Mouse (Mus musculus) right cerebral cortex, postnatal 10 days (tissue): Measurements from ENCODE around the gene Olfr1013.
A peak's percentile ranks its signal among the peaks of the same experiment; 100 is the strongest.

Source experiments
- DNase-seq, 2 experiments: peaks; one replicate each; pipeline ENCODE4 v3.0.0; 2021; ENCODE audit warnings: low spot score in 2 of 2

Gene Olfr1013

DNA sequence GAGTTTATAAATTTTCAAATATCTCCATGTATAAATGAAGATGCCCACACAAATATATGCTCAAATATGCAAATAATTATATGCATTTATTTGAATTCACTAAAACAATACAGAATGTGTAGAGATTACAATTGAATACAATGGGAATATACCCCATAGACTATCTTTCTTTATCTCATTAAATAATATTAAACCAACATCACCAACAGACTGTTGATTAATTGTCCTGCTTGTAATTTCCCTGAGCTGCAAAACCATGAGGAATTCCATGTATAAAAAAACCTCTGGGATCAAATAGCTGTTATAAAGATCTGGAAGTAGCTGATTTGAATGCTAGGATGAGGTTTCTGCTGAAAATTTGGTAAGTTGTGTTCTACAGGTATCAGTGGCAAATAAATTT lies at the start of gene Olfr1013:
Gene Olfr1013, plus strand, starts transcription at position 301 of the 400 bp plus-strand sequence.
- DNase-seq = no peak

- peak; percentile 32 to 42 for DNase-seq
Measured at GRCm38 (mm10) chr2:85725793-85726192, 41.1 kb upstream of the Olfr1013 start.

GRCm38 (mm10) chr2:85753822-85754221 lies 13.1 kb upstream of the Olfr1013 start:
- no peak for DNase-seq

GRCm38 (mm10) chr2:85762666-85763065 lies 4.2 kb upstream of the Olfr1013 start, which contains the start of gene Olfr1012:
Gene Olfr1012, minus strand, starts transcription at chr2:85762766.
- DNase-seq = no peak

DNA sequence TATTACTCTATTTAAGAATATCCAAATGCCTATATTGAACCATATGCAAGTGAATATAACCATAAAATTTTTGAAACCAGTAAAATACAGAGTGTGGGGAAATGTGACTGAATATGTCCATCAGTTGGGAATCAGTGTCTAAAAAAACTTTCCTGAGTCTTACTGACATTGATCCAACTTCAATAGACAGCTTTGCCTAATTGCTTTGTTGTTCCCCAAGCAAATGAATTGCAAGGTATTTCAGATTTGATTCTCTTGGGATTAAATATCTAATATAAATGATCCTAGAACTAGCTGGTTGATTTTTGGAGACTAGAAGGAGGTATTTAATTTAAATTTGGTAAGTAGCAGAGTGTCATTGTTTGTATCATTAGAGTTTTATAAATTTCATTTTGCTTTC lies 5.5 kb downstream of the Olfr1013 start, which contains the start of gene Olfr1014:
Gene Olfr1014, plus strand, starts transcription at position 301 of the 400 bp plus-strand sequence.
- no peak for DNase-seq

GRCm38 (mm10) chr2:85781717-85782116 lies 14.8 kb downstream of the Olfr1013 start, which contains the start of gene Olfr1015:
Gene Olfr1015, plus strand, starts transcription at chr2:85782017.
- DNase-seq = no peak

- DNase-seq = no peak
Measured at GRCm38 (mm10) chr2:85792331-85792730, 25.4 kb downstream of the Olfr1013 start.

DNA sequence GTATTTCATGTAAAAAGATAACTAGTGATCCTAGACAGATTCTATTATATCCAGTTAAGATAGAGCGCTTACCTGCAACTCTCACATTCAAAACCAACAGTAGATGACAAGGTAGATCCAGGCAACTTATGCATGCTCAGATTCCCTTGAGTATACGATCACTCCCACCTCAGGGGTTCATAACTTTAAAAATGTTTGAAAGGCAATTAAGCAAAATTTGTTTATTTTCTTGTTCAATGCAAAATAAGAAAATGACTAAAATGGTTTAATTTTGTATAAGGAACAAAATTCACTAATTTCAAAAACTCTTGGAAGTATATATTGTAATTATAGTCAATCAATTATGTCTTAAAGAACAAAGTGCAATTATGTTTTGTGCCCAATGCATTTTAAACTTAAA lies 35.5 kb downstream of the Olfr1013 start, which contains the start of gene Olfr1016:
Gene Olfr1016, minus strand, starts transcription at position 101 of the 400 bp plus-strand sequence.
- no peak for DNase-seq

DNA sequence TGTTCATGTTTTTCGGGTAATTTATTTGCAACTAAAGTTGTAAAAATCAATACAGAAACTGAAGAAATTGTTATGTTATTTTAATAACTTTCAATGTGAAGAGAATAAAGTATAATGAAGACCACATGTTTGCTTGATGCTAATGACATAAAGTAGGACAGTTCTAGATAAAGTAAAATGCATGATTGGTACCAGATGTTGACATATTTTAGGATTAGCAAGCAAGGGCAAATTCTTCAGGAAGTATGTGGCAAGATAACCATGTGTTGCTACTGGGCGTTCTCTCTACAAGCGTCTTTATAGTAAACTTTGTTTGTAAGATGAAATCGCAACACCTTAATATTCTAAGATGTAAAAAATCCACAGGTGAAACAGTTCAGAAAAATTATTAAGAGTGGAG lies 37.6 kb downstream of the Olfr1013 start:
- DNase-seq = no peak

GRCm38 (mm10) chr2:85818179-85818578 lies 51.3 kb downstream of the Olfr1013 start, which contains the start of gene Olfr1018:
Gene Olfr1018, plus strand, starts transcription at chr2:85818479.
- DNase-seq = no peak
